In the genomic region with DNA sequence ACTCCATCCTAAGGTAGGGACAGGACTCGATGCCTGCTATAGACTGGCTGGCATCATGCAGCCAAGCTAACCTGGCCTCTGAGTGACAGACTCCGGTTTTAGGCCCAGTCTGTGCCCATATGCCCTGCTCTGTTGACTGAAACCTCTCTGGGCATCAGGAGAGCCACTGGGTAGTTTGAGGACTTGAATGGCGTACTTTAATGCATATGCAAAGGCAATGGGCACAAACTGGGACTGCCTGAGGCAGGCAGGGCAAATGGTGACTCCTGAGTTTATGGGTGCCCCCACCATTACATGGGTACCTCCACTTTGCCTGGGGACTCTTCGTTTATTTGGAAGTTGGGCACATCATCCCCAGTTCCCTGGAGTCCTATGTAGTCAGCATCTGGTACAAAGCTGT, we compare ENCODE assay signal across 8 mouse cellular contexts. TPM values are rescaled to one million over a fixed set of nuclear protein-coding genes. Genes with fewer than 3 reads are reported as not detected.
DNase-seq lines count a peak whose midpoint lies in the region; ATAC-seq and TF ChIP-seq lines count a peak whose summit lies in the region.

No protein-coding gene starts in this region.

- H3K36me3 ChIP-seq in heart, embryonic 14.5 days (ENCODE audit: control insufficient read depth, insufficient read depth, low read length): peaks cover 3% of the 10 kb centered on the region
- H3K36me3 ChIP-seq in G1E (replicated peaks): peaks cover 42% of the 10 kb centered on the region
- peaks cover 5% of the 10 kb centered on the region for H3K36me3 ChIP-seq in heart, postnatal 0 days (replicated peaks; ENCODE audit: control insufficient read depth, insufficient read depth, low read length)
- H3K36me3 ChIP-seq in midbrain, embryonic 11.5 days (ENCODE audit: control insufficient read depth, insufficient read depth, low read length): no peaks in the 10 kb centered on the region

- no peak for TF ChIP-seq CTCF in G1E (IDR thresholded peaks at IDR 0.05; ENCODE audit: low read depth, low read length)
- TF ChIP-seq CTCF in heart, postnatal 0 days (IDR thresholded peaks at IDR 0.05; ENCODE audit: low read depth): no peak

- TF ChIP-seq EP300 in heart, postnatal 0 days (IDR thresholded peaks at IDR 0.05; ENCODE audit: low read depth): no peak

- peaks cover 8 to 35% of the 10 kb centered on the region in 2 experiments for H3K4me1 ChIP-seq in heart, embryonic 14.5 days (ENCODE audit: control insufficient read depth in 2 of 2, insufficient read depth in 2 of 2, low read length in 2 of 2)
- peaks cover 39% of the 10 kb centered on the region for H3K4me1 ChIP-seq in G1E (ENCODE audit: insufficient read depth, low read depth, low read length)
- H3K4me1 ChIP-seq in heart, postnatal 0 days (ENCODE audit: control insufficient read depth, insufficient read depth): peaks cover 27% of the 10 kb centered on the region
- peaks cover 27% of the 10 kb centered on the region for H3K4me1 ChIP-seq in midbrain, embryonic 11.5 days (ENCODE audit: control insufficient read depth, insufficient read depth, low read length)

- ATAC-seq in heart, embryonic 14.5 days (ENCODE audit: insufficient number of reproducible peaks, insufficient read depth, low FRiP score, low read depth): no peak
- ATAC-seq in G1E (ENCODE audit: extremely low read depth, insufficient number of reproducible peaks, low FRiP score, poor library complexity, severe bottlenecking): no peak
- ATAC-seq in heart, postnatal 0 days (ENCODE audit: insufficient read depth, low read depth): no peak
- no peak for ATAC-seq in midbrain, embryonic 11.5 days (ENCODE audit: low FRiP score)

- WGBS in heart, embryonic 14.5 days: 63% methylated on average over 4 of the region's 4 CpGs
- 56% methylated on average over 4 of the region's 4 CpGs for WGBS in heart, postnatal 0 days
- WGBS in midbrain, embryonic 11.5 days: 75% methylated on average over 4 of the region's 4 CpGs

- peak overlapping the region; percentile 92 for H3K4me2 ChIP-seq in heart, embryonic 14.5 days (ENCODE audit: low read length)
- H3K4me2 ChIP-seq in heart, postnatal 0 days (ENCODE audit: low read depth, low read length): peak overlapping the region; percentile 88
- H3K4me2 ChIP-seq in midbrain, embryonic 11.5 days: peak overlapping the region; percentile 79

- no peaks in the 10 kb centered on the region for H3K9me3 ChIP-seq in heart, embryonic 14.5 days (ENCODE audit: control insufficient read depth, low read length)
- H3K9me3 ChIP-seq in G1E (replicated peaks): no peaks in the 10 kb centered on the region
- no peaks in the 10 kb centered on the region for H3K9me3 ChIP-seq in heart, postnatal 0 days (replicated peaks; ENCODE audit: control insufficient read depth, low read length)
- no peaks in the 10 kb centered on the region for H3K9me3 ChIP-seq in midbrain, embryonic 11.5 days (ENCODE audit: control insufficient read depth, low read length)

- H3K27me3 ChIP-seq in heart, embryonic 14.5 days (ENCODE audit: control insufficient read depth, insufficient read depth, low read length): no peaks in the 10 kb centered on the region
- H3K27me3 ChIP-seq in G1E (ENCODE audit: insufficient read depth, low read length): no peaks in the 10 kb centered on the region
- no peaks in the 10 kb centered on the region for H3K27me3 ChIP-seq in heart, postnatal 0 days (ENCODE audit: control insufficient read depth, insufficient read depth, low read length)
- H3K27me3 ChIP-seq in midbrain, embryonic 11.5 days (ENCODE audit: control insufficient read depth, insufficient read depth, low read length): no peaks in the 10 kb centered on the region

- intact Hi-C loops in heart, postnatal 14 days (cut with DNase I): loop anchor here (10.0 kb wide), 1 partner anchor 458 kb away; the partner anchor contains the start of gene Surf6

- peak overlapping the region; percentile 88 to 95 for H3K4me3 ChIP-seq in heart, embryonic 14.5 days (ENCODE audit: control insufficient read depth in 1 of 2, insufficient read depth in 1 of 2, low read depth in 1 of 2, low read length in 2 of 2)
- H3K4me3 ChIP-seq in G1E (ENCODE audit: low read depth, low read length): peak overlapping the region; percentile 97; the same call in 1 of the 2 replicates
- peak overlapping the region; percentile 82 for H3K4me3 ChIP-seq in heart, postnatal 0 days (ENCODE audit: low read depth, low read length)
- peak overlapping the region; percentile 78 for H3K4me3 ChIP-seq in midbrain, embryonic 11.5 days (ENCODE audit: low read depth, low read length)

- peak overlapping the region; percentile 86 for H3K9ac ChIP-seq in heart, embryonic 14.5 days (ENCODE audit: low read length)
- H3K9ac ChIP-seq in heart, postnatal 0 days (replicated peaks; ENCODE audit: low read depth, low read length): peak overlapping the region; percentile 68
- H3K9ac ChIP-seq in midbrain, embryonic 11.5 days (ENCODE audit: low read length): peak overlapping the region; percentile 67

- DNase-seq in heart, postnatal 14 days: no peak
- no peak for DNase-seq in G1E (ENCODE audit: low spot score)
- DNase-seq in heart, postnatal 0 days (ENCODE audit: low spot score): no peak
- DNase-seq in midbrain, embryonic 11.5 days (ENCODE audit: low spot score, missing footprints): no peak
- no peak for DNase-seq in spleen, postnatal 4 days (ENCODE audit: low spot score in 2 of 2)
- DNase-seq in yolk sac, embryonic 10.5 days (ENCODE audit: low spot score): no peak
- no peak for DNase-seq in B cell, adult 2 months

- peak overlapping the region; percentile 62 to 96 for H3K27ac ChIP-seq in heart, embryonic 14.5 days (replicated peaks in 1 of 2; ENCODE audit: control insufficient read depth in 1 of 2, insufficient read depth in 1 of 2, low read depth in 2 of 2, low read length in 2 of 2)
- H3K27ac ChIP-seq in heart, postnatal 0 days (ENCODE audit: low read depth): peak overlapping the region; percentile 97
- no peak overlapping the region for H3K27ac ChIP-seq in midbrain, embryonic 11.5 days (ENCODE audit: low read depth, low read length)

RNA-seq across cellular contexts. Expression of gene Sec16a, which starts 1.7 kb away (rescaled TPM):
- 19.4 TPM in 2 replicates for polyA plus RNA-seq in heart, embryonic 14.5 days (2014; fragmentation: Nextera tagmentation; extraction: Ambion mirVana)
- 10 to 100 TPM; 37.4 to 40.5 TPM for total RNA-seq in heart, postnatal 14 days (2021)
- 74.0 and 83.5 TPM in 2 replicates for total RNA-seq in G1E (2014; fragmentation: Nextera tagmentation)
- total RNA-seq in G1E (2017): 31.9 and 34.4 TPM in 2 replicates
- polyA plus RNA-seq in G1E (2012): 24.8 and 37.8 TPM in 2 replicates
- 48.3 and 49.0 TPM in 2 replicates for total RNA-seq in heart, postnatal 0 days (2014; rRNA removed; ENCODE audit: low replicate concordance)
- 7.1 and 7.5 TPM in 2 replicates for polyA plus RNA-seq in heart, postnatal 0 days (2015; fragmentation: Nextera tagmentation; extraction: Ambion mirVana)
- polyA plus RNA-seq in midbrain, embryonic 11.5 days (2014; fragmentation: Nextera tagmentation; extraction: Ambion mirVana): 28.2 and 29.8 TPM in 2 replicates

RNA-seq across cellular contexts. Expression of gene Inpp5e, which starts 37.7 kb away (rescaled TPM):
- polyA plus RNA-seq in heart, embryonic 14.5 days (2014; fragmentation: Nextera tagmentation; extraction: Ambion mirVana): 13.3 and 16.7 TPM in 2 replicates
- total RNA-seq in heart, postnatal 14 days (2021): 10 to 100 TPM; 15.6 to 15.9 TPM
- total RNA-seq in G1E (2014; fragmentation: Nextera tagmentation) (19.7 and 23.0 TPM in 2 replicates), G1E (2017) (7.6 and 8.2 TPM in 2 replicates)
- 16.0 and 16.2 TPM in 2 replicates for polyA plus RNA-seq in G1E (2012)
- 16.7 and 22.0 TPM in 2 replicates for total RNA-seq in heart, postnatal 0 days (2014; rRNA removed; ENCODE audit: low replicate concordance)
- 10.2 and 11.0 TPM in 2 replicates for polyA plus RNA-seq in heart, postnatal 0 days (2015; fragmentation: Nextera tagmentation; extraction: Ambion mirVana)
- 21.5 and 23.3 TPM in 2 replicates for polyA plus RNA-seq in midbrain, embryonic 11.5 days (2014; fragmentation: Nextera tagmentation; extraction: Ambion mirVana)

RNA-seq across cellular contexts. Expression of gene Pmpca, which starts 57.5 kb away (rescaled TPM):
- 108 and 111 TPM in 2 replicates for polyA plus RNA-seq in heart, embryonic 14.5 days (2014; fragmentation: Nextera tagmentation; extraction: Ambion mirVana)
- 100 to 1,000 TPM; 118 to 121 TPM for total RNA-seq in heart, postnatal 14 days (2021)
- 56.9 and 76.5 TPM in 2 replicates for total RNA-seq in G1E (2014; fragmentation: Nextera tagmentation)
- 78.8 and 94.3 TPM in 2 replicates for total RNA-seq in G1E (2017)
- 542 and 594 TPM in 2 replicates for polyA plus RNA-seq in G1E (2012)
- 52.5 and 102 TPM in 2 replicates for total RNA-seq in heart, postnatal 0 days (2014; rRNA removed; ENCODE audit: low replicate concordance)
- polyA plus RNA-seq in heart, postnatal 0 days (2015; fragmentation: Nextera tagmentation; extraction: Ambion mirVana): 91.1 and 99.2 TPM in 2 replicates
- 110 and 118 TPM in 2 replicates for polyA plus RNA-seq in midbrain, embryonic 11.5 days (2014; fragmentation: Nextera tagmentation; extraction: Ambion mirVana)

RNA-seq across cellular contexts. Expression of gene Entr1, which starts 57.6 kb away (rescaled TPM):
- 67.7 and 75.6 TPM in 2 replicates for polyA plus RNA-seq in heart, embryonic 14.5 days (2014; fragmentation: Nextera tagmentation; extraction: Ambion mirVana)
- 10 to 100 TPM; 55.4 to 58.6 TPM for total RNA-seq in heart, postnatal 14 days (2021)
- 56.5 and 69.8 TPM in 2 replicates for total RNA-seq in G1E (2014; fragmentation: Nextera tagmentation)
- 58.2 and 63.7 TPM in 2 replicates for total RNA-seq in G1E (2017)
- polyA plus RNA-seq in G1E (2012): 68.2 and 71.5 TPM in 2 replicates
- 57.4 and 67.4 TPM in 2 replicates for total RNA-seq in heart, postnatal 0 days (2014; rRNA removed; ENCODE audit: low replicate concordance)
- 56.4 and 57.2 TPM in 2 replicates for polyA plus RNA-seq in heart, postnatal 0 days (2015; fragmentation: Nextera tagmentation; extraction: Ambion mirVana)
- polyA plus RNA-seq in midbrain, embryonic 11.5 days (2014; fragmentation: Nextera tagmentation; extraction: Ambion mirVana): 115 and 119 TPM in 2 replicates
